Mouse (Mus musculus): ENCODE data around the gene Ddit4. TPM values are rescaled to one million over a fixed set of nuclear protein-coding genes. Genes with fewer than 3 reads are reported as not detected.

Ddit4 gene
- polyA plus RNA-seq (2014; fragmentation: Illumina TruSeq; extraction: RNeasy Lipid Tissue Mini Kit (QIAGEN cat#74804); ENCODE audit: low read depth, low replicate concordance), result 18.5 TPM

GRCm38 (mm10) chr10:59951211-59952151 lies at the start of gene Ddit4:
Ddit4 (minus strand) TSS chr10:59951834.

Other genes with a start within 250 kb of the Ddit4 start
- gene Micu1, start 249.4 kb downstream of the Ddit4 start, polyA plus RNA-seq (2014; fragmentation: Illumina TruSeq; extraction: RNeasy Lipid Tissue Mini Kit (QIAGEN cat#74804); ENCODE audit: low read depth, low replicate concordance), result 74.4 TPM
- gene Dnajb12, start 72.3 kb downstream of the Ddit4 start, polyA plus RNA-seq (2014; fragmentation: Illumina TruSeq; extraction: RNeasy Lipid Tissue Mini Kit (QIAGEN cat#74804); ENCODE audit: low read depth, low replicate concordance), result 7.2 TPM
- 8.9 TPM for gene Ascc1, start 51.0 kb upstream of the Ddit4 start, polyA plus RNA-seq (2014; fragmentation: Illumina TruSeq; extraction: RNeasy Lipid Tissue Mini Kit (QIAGEN cat#74804); ENCODE audit: low read depth, low replicate concordance)
- gene Anapc16, start 51.3 kb upstream of the Ddit4 start, polyA plus RNA-seq (2014; fragmentation: Illumina TruSeq; extraction: RNeasy Lipid Tissue Mini Kit (QIAGEN cat#74804); ENCODE audit: low read depth, low replicate concordance), result 29.8 TPM
- gene Spock2, start 154.4 kb upstream of the Ddit4 start, polyA plus RNA-seq (2014; fragmentation: Illumina TruSeq; extraction: RNeasy Lipid Tissue Mini Kit (QIAGEN cat#74804); ENCODE audit: low read depth, low replicate concordance), result 3.2 TPM

Measured in sigmoid colon, adult 10 weeks (tissue).